Mouse (Mus musculus) macrophage (primary cell): ENCODE results near the gene Rhoc. TPM values are rescaled to one million over a fixed set of nuclear protein-coding genes. Genes with fewer than 3 reads are reported as not detected.
"Not testable (repeated sequence)": the region's sequence is repeated elsewhere in the genome, so short reads cannot be mapped to it uniquely, and the experiment has no call there.

Experiments
- H3K27ac ChIP-seq: fragments of 350-480 bp; formaldehyde crosslinking; 2 replicates; pipeline ENCODE4 v1.9.0; 2021
- H3K36me3 ChIP-seq: fragments of 350-480 bp; formaldehyde crosslinking; 2 replicates; pipeline ENCODE4 v1.9.0; 2021; ENCODE audit errors: inconsistent target
- H3K4me3 ChIP-seq: fragments of 350-480 bp; formaldehyde crosslinking; 2 replicates; pipeline ENCODE4 v1.9.0; 2021; ENCODE audit errors: inconsistent target
- H3K79me2 ChIP-seq: fragments of 350-480 bp; formaldehyde crosslinking; 2 replicates; pipeline ENCODE4 v1.9.0; 2021; ENCODE audit errors: inconsistent target
- WGBS: methylation state at CpG from one replicate; pipeline ENCODE4 v1.1.7; 2026; ENCODE audit warnings: inconsistent platforms; ENCODE audit not compliant: missing documents; 5-methylcytosine and 5-hydroxymethylcytosine counted together
- polyA plus RNA-seq: library from polyadenylated mRNA; stranded (reverse); fragments of 250-400 nt; gene quantifications from 3 replicates; pipeline ENCODE4 v1.2.4, GENCODE M21; 2018; ENCODE audit warnings: inconsistent platforms

Gene Rhoc
- polyA plus RNA-seq, 1 experiment from 2014 or later, result 83.9 TPM

- Histone ChIP-seq H3K4me3 (no peak overlapping the region), H3K36me3 (peaks cover 29% of the 10 kb centered on the region), H3K27ac (no peak overlapping the region), H3K79me2 (no peaks in the 10 kb centered on the region)
- WGBS, result 94% methylated on average over 15 of the region's 15 CpGs
Measured at GRCm38 (mm10) chr3:104792360-104793270, 4.4 kb downstream of the Rhoc start.

- Histone ChIP-seq H3K4me3 (no peak overlapping the region), H3K36me3 (peaks cover 38% of the 10 kb centered on the region), H3K27ac (peak overlapping the region; percentile 41), H3K79me2 (no peaks in the 10 kb centered on the region)
- 70% methylated on average over 20 of the region's 20 CpGs for WGBS
Measured at GRCm38 (mm10) chr3:104793871-104794828, 6.0 kb downstream of the Rhoc start.

GRCm38 (mm10) chr3:104794953-104795470 is 6.8 kb downstream of the Rhoc start:
- H3K27ac ChIP-seq, result peak overlapping the region; percentile 19; the same call in 1 of the 2 replicates
- H3K79me2 ChIP-seq, result no peaks in the 10 kb centered on the region
- H3K4me3 ChIP-seq, result no peak overlapping the region
- H3K36me3 ChIP-seq, result peaks cover 46% of the 10 kb centered on the region
- WGBS, result 85% methylated on average over 9 of the region's 12 CpGs

GRCm38 (mm10) chr3:104795661-104796340 is 7.6 kb downstream of the Rhoc start:
- Histone ChIP-seq H3K36me3 (peaks cover 54% of the 10 kb centered on the region), H3K79me2 (no peaks in the 10 kb centered on the region), H3K27ac (no peak overlapping the region), H3K4me3 (no peak overlapping the region)
- 83% methylated on average over 15 of the region's 15 CpGs for WGBS

GRCm38 (mm10) chr3:104796430-104797082 is 8.4 kb downstream of the Rhoc start:
- no peak overlapping the region for H3K4me3 ChIP-seq
- 83% methylated on average over 15 of the region's 15 CpGs for WGBS
- no peak overlapping the region for H3K27ac ChIP-seq
- H3K79me2 ChIP-seq, result no peaks in the 10 kb centered on the region
- peaks cover 62% of the 10 kb centered on the region for H3K36me3 ChIP-seq

GRCm38 (mm10) chr3:104800681-104801080 is 12.5 kb downstream of the Rhoc start:
- Histone ChIP-seq H3K36me3 (peaks cover 89% of the 10 kb centered on the region), H3K79me2 (no peaks in the 10 kb centered on the region; the same call in 1 of the 2 replicates), H3K4me3 (no peak overlapping the region), H3K27ac (no peak overlapping the region)
- WGBS, result 91% methylated on average over 11 of the region's 11 CpGs

GRCm38 (mm10) chr3:104801481-104801880 is 13.3 kb downstream of the Rhoc start:
- no peak overlapping the region for H3K4me3 ChIP-seq
- H3K27ac ChIP-seq, result no peak overlapping the region
- H3K36me3 ChIP-seq, result peaks cover 82% of the 10 kb centered on the region
- WGBS, result 100% methylated on average over 6 of the region's 6 CpGs
- H3K79me2 ChIP-seq, result peaks cover under 1% of the 10 kb centered on the region; the same call in 1 of the 2 replicates

- no peak overlapping the region for H3K27ac ChIP-seq
- peaks cover 12% of the 10 kb centered on the region; the same call in 1 of the 2 replicates for H3K79me2 ChIP-seq
- H3K4me3 ChIP-seq, result no peak overlapping the region
- peaks cover 75% of the 10 kb centered on the region for H3K36me3 ChIP-seq
- WGBS, result 97% methylated on average over 9 of the region's 10 CpGs
Measured at GRCm38 (mm10) chr3:104804312-104804711, 16.1 kb downstream of the Rhoc start.

- H3K79me2 ChIP-seq, result peaks cover 12% of the 10 kb centered on the region; the same call in 1 of the 2 replicates
- H3K27ac ChIP-seq, result no peak overlapping the region
- no peak overlapping the region for H3K4me3 ChIP-seq
- WGBS, result 97% methylated on average over 9 of the region's 9 CpGs
- peaks cover 63% of the 10 kb centered on the region for H3K36me3 ChIP-seq
Measured at GRCm38 (mm10) chr3:104805539-104805938, 17.4 kb downstream of the Rhoc start.

GRCm38 (mm10) chr3:104811752-104812151 is 23.6 kb downstream of the Rhoc start:
- H3K27ac ChIP-seq, result no peak overlapping the region
- H3K4me3 ChIP-seq, result no peak overlapping the region
- peaks cover 65% of the 10 kb centered on the region; the same call in 1 of the 2 replicates for H3K79me2 ChIP-seq
- peaks cover 11% of the 10 kb centered on the region; the same call in 1 of the 2 replicates for H3K36me3 ChIP-seq
- WGBS, result 92% methylated on average over 3 of the region's 3 CpGs

- H3K4me3 ChIP-seq, result no peak overlapping the region
- 84% methylated on average over 3 of the region's 4 CpGs for WGBS
Measured at GRCm38 (mm10) chr3:104812254-104812653, 24.1 kb downstream of the Rhoc start.

GRCm38 (mm10) chr3:104813227-104813626 is 25.1 kb downstream of the Rhoc start:
- peaks cover 63% of the 10 kb centered on the region; the same call in 1 of the 2 replicates for H3K79me2 ChIP-seq
- 100% methylated on average over 3 of the region's 7 CpGs for WGBS
- not testable (repeated sequence) for H3K36me3 ChIP-seq, H3K4me3 ChIP-seq, H3K27ac ChIP-seq

More at GRCm38 (mm10) chr3:104812254-104812653, 24.1 kb downstream of the Rhoc start:
- Histone ChIP-seq H3K79me2 (peaks cover 65% of the 10 kb centered on the region; the same call in 1 of the 2 replicates), H3K36me3 (peaks cover 6% of the 10 kb centered on the region; the same call in 1 of the 2 replicates), H3K27ac (no peak overlapping the region)

- Histone ChIP-seq H3K36me3 (no peaks in the 10 kb centered on the region; the same call in 1 of the 2 replicates), H3K4me3 (no peak overlapping the region), H3K27ac (no peak overlapping the region), H3K79me2 (peaks cover 63% of the 10 kb centered on the region; the same call in 1 of the 2 replicates)
- 100% methylated on average over 1 of the region's 1 CpGs for WGBS
Measured at GRCm38 (mm10) chr3:104814746-104815145, 26.6 kb downstream of the Rhoc start.
